Mouse (Mus musculus) embryonic facial prominence, embryonic 12.5 days (tissue): Measurements from ENCODE around the gene Dbn1. TPM values are rescaled to one million over a fixed set of nuclear protein-coding genes. Genes with fewer than 3 reads are reported as not detected.

Source experiments
- microRNA-seq: library from miRNA; unstranded; fragments of <30 nt; microRNA quantifications from one replicate; pipeline ENCODE4, GENCODE M21; 2017
- polyA plus RNA-seq: library from polyadenylated mRNA; unstranded; fragments of >200 nt; fragmentation: Nextera tagmentation; extraction: Ambion mirVana; gene quantifications from 2 replicates; pipeline ENCODE4 v1.2.1, GENCODE M21; 2016

Dbn1 gene
- polyA plus RNA-seq, 1 experiment from 2014 or later = 383 TPM

Small RNA genes lying within 50 kb of the gene (microRNA-seq; reads per million reads assigned to microRNA genes)
- not detected for gene Mir6943
- 71.9 reads per million, percentile 47 among the genes with 10 or more reads in this experiment for gene Mir6944
- 1.3 reads per million for gene Mir6945

Other genes starting within 250 kb of the Dbn1 start
- 368 and 376 TPM in 2 replicates for gene Prelid1, start 167.6 kb downstream of the Dbn1 start, polyA plus RNA-seq
- gene Rab24, start 166.2 kb downstream of the Dbn1 start, polyA plus RNA-seq = 108 and 118 TPM in 2 replicates
- 32.2 and 37.6 TPM in 2 replicates for gene Mxd3, start 158.3 kb downstream of the Dbn1 start, polyA plus RNA-seq
- 98.3 and 100 TPM in 2 replicates for gene Lman2, start 125.3 kb downstream of the Dbn1 start, polyA plus RNA-seq
- gene Rgs14, start 118.4 kb downstream of the Dbn1 start, polyA plus RNA-seq = 0.61 and 1.2 TPM in 2 replicates
- gene Slc34a1, start 89.9 kb downstream of the Dbn1 start, polyA plus RNA-seq = not detected in 2 replicates
- gene Pfn3, start 72.9 kb downstream of the Dbn1 start, polyA plus RNA-seq = not detected in 2 replicates
- gene F12, start 61.3 kb downstream of the Dbn1 start, polyA plus RNA-seq = 0.08 and 0.11 TPM in 2 replicates
- gene Grk6, start 43.0 kb downstream of the Dbn1 start, polyA plus RNA-seq = 68.3 and 73.0 TPM in 2 replicates
- gene Prr7, start 23.8 kb downstream of the Dbn1 start, polyA plus RNA-seq = 1.1 and 1.3 TPM in 2 replicates
- gene Pdlim7, start 25.6 kb upstream of the Dbn1 start, polyA plus RNA-seq = 172 and 182 TPM in 2 replicates
- gene Dok3, start 41.2 kb upstream of the Dbn1 start, polyA plus RNA-seq = 2.5 and 3.0 TPM in 2 replicates
- 78.5 and 80.3 TPM in 2 replicates for gene Ddx41, start 48.5 kb upstream of the Dbn1 start, polyA plus RNA-seq
- 59.5 and 65.6 TPM in 2 replicates for gene Fam193b, start 83.0 kb upstream of the Dbn1 start, polyA plus RNA-seq
- gene Tmed9, start 85.6 kb upstream of the Dbn1 start, polyA plus RNA-seq = 120 and 127 TPM in 2 replicates
- gene B4galt7, start 111.8 kb upstream of the Dbn1 start, polyA plus RNA-seq = 35.3 and 38.9 TPM in 2 replicates
- 67.0 and 69.7 TPM in 2 replicates for gene Caml, start 134.9 kb upstream of the Dbn1 start, polyA plus RNA-seq
- 42.4 and 45.6 TPM in 2 replicates for gene Ddx46, start 146.9 kb upstream of the Dbn1 start, polyA plus RNA-seq
- 83.6 and 83.9 TPM in 2 replicates for gene B230219D22Rik, start 205.0 kb upstream of the Dbn1 start, polyA plus RNA-seq
- 99.8 and 103 TPM in 2 replicates for gene Txndc15, start 226.5 kb upstream of the Dbn1 start, polyA plus RNA-seq
- gene Pcbd2, start 239.3 kb upstream of the Dbn1 start, polyA plus RNA-seq = 56.6 TPM in 2 replicates